Mouse (Mus musculus) cerebellum, adult 2 months (tissue): ENCODE measurements around the gene Nelfb. TPM values are rescaled to one million over a fixed set of nuclear protein-coding genes. Genes with fewer than 3 reads are reported as not detected.

Experiments
- DNase-seq, 2 experiments: peaks; one replicate each; pipeline ENCODE4 v3.0.0; 2021
- H3K27ac ChIP-seq: fragments of 200-500 bp; 2 replicates; pipeline ENCODE4 v1.5.1; 2012; ENCODE audit warnings: low read length, control low read depth, inconsistent platforms; ENCODE audit not compliant: insufficient read depth
- H3K27me3 ChIP-seq: fragments of 200-500 bp; 2 replicates; pipeline ENCODE4 v1.6.1; 2012; ENCODE audit warnings: inconsistent platforms, mild to moderate bottlenecking, low read length, moderate library complexity; ENCODE audit not compliant: control insufficient read depth, insufficient read depth
- H3K4me1 ChIP-seq: fragments of 200-500 bp; 2 replicates; pipeline ENCODE4 v1.6.1; 2011; ENCODE audit warnings: low read length; ENCODE audit not compliant: control insufficient read depth, insufficient read depth
- H3K4me3 ChIP-seq: fragments of 200-500 bp; replicated peaks from 2 replicates; pipeline ENCODE3; 2011; ENCODE audit warnings: mild to moderate bottlenecking, low read depth, low read length, control low read depth; ENCODE audit not compliant: insufficient read depth
- CTCF ChIP-seq: fragments of 200-500 bp; IDR thresholded peaks from 2 replicates; pipeline ENCODE4 v1.5.1; 2011; ENCODE audit warnings: low read depth, mild to moderate bottlenecking, control low read depth, low read length, moderate library complexity, borderline replicate concordance; ENCODE audit not compliant: insufficient read depth
- POLR2A ChIP-seq: fragments of 200-500 bp; IDR thresholded peaks from 2 replicates; pipeline ENCODE4 v1.6.1; 2011; ENCODE audit warnings: low read length, control low read depth, borderline replicate concordance; ENCODE audit not compliant: insufficient read depth
- WGBS: fragments of 180-500 bp; shearing (Covaris S2); methylation state at CpG from one replicate; pipeline ENCODE4 v1.1.7; 2018; 5-methylcytosine and 5-hydroxymethylcytosine counted together
- polyA plus RNA-seq: library from polyadenylated mRNA; depleted of rRNA; stranded (reverse); fragments of >200 nt; gene quantifications from 2 replicates; pipeline ENCODE4 v1.2.3, GENCODE M21; 2012

Nelfb gene
- polyA plus RNA-seq, 1 experiment = 84.5 TPM

DNA sequence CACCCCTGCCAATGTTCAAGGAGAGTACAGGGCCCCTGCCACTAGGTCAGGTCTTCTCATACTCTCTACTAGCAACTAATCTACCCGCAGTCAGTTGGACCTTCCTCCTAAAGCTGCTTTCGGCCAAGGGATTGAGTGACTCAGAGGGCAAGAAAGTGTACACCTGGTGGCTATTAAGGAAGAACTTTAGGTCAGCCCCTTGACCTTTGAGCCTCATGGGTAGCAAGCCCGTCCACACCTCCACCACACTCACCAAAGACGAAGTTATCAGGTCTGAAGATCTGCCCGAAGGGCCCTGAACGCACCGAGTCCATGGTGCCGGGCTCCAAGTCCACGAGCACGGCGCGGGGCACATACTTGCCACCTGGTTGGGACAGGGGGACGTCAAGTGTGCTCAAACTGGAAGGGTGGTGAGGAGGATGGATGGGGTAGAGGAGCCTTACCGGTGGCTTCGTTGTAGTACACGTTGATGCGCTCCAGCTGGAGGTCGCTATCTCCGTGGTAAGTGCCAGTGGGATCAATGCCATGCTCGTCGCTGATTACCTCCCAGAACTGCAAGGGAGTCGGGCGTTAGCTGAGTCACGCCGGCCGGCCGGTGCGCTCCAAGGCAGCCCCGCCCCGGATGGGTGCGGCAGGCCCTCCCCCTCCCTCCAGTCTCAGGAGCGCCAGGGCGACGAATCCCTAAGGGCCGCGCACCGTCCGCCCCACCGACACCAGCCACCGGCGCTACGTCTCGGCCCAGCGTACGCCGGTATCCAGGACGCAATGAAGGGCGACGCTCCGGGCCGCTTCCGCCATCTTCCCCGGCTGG is 12.6 kb upstream of the Nelfb start:
- Histone ChIP-seq H3K27me3 (no peaks in the 10 kb centered on the region), H3K4me1 (peaks cover 2% of the 10 kb centered on the region; the same call in 1 of the 2 replicates), H3K27ac (peak overlapping the region; percentile 57), H3K4me3 (peak overlapping the region; percentile 60)
- 2% methylated on average over 53 of the region's 53 CpGs for WGBS
- peak in 1 of 2 experiments; percentile 82 for DNase-seq
- TF ChIP-seq CTCF (no peak), POLR2A (no peak)

DNA sequence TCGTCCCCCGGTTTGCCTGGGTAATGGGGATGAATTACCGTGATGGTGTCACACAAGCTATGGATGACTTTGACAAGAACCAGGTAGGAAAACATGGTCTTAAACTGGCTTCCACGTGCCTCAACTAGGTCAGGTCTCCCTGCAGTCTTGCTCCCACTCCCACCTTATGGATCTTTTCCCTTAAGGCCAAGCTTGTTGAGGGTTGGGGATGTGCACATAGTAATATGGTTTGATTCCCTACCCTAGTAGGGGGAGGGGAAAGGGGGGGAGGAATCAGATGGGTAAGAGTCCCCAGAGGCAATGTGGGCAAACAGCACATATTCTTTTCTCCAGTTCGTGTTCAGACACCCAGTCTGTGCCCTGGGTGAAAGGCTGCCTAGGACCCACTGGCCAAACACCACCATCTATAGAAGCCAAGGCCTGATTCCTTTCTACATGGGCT is 10.1 kb upstream of the Nelfb start:
- 67% methylated on average over 5 of the region's 5 CpGs for WGBS
- H3K27ac ChIP-seq = no peak overlapping the region
- no peak for DNase-seq
- no peaks in the 10 kb centered on the region for H3K4me1 ChIP-seq
- no peaks in the 10 kb centered on the region for H3K27me3 ChIP-seq
- H3K4me3 ChIP-seq = no peak overlapping the region
- no peak for TF ChIP-seq POLR2A
- no peak for TF ChIP-seq CTCF

DNA sequence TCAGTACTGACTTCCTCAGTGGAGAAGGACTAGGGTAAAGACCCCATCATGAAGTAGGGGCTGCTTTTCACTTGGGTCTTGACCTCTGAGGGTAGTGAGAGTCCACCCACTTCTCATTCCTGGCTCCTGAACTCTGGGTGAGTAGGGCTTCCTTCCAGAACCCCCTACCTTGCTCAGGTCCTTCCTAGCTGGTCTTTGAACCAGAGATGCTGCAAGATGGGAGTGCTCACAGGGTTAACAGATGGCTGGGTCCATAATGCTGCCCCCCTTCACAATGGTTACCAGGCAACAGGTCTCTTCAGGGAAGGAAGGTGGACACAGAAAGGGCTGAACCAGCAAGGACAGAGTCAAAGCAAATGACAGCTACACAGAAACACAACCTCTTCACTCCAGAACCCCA is 7.2 kb upstream of the Nelfb start, which contains the start of gene Fam166a:
Gene Fam166a (plus strand): TSS at position 301 of the 400 bp plus-strand sequence.
- H3K27me3 ChIP-seq = no peaks in the 10 kb centered on the region
- H3K4me3 ChIP-seq = no peak within 1 kb of the TSS
- TF ChIP-seq CTCF = no peak
- TF ChIP-seq POLR2A = no peak
- H3K4me1 ChIP-seq = no peaks in the 10 kb centered on the region
- no peak for DNase-seq
- no peak within 1 kb of the TSS for H3K27ac ChIP-seq

DNA sequence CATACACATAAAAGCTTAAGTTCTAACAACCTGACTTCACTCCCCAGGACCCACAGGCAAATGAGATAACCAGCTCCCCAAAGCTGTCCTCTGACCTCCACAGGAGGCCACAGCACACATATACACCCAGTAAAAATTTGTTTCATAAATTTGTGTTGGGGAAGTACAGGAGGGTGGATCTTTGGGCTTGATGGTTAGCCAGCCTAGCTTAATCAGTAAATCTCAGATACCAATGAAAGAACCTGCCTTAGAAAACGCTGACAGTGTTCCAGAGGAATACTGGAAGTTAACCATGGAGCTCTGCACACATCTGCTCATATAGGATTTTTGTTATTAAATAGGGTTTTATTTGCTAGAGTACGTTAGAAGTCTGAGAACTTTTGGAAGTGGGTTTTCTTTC is 6.4 kb upstream of the Nelfb start:
- Histone ChIP-seq H3K4me3 (no peak overlapping the region), H3K27me3 (no peaks in the 10 kb centered on the region), H3K27ac (no peak overlapping the region), H3K4me1 (no peaks in the 10 kb centered on the region)
- WGBS = 62% methylated on average over 2 of the region's 2 CpGs
- TF ChIP-seq POLR2A (no peak), CTCF (no peak)
- no peak for DNase-seq

DNA sequence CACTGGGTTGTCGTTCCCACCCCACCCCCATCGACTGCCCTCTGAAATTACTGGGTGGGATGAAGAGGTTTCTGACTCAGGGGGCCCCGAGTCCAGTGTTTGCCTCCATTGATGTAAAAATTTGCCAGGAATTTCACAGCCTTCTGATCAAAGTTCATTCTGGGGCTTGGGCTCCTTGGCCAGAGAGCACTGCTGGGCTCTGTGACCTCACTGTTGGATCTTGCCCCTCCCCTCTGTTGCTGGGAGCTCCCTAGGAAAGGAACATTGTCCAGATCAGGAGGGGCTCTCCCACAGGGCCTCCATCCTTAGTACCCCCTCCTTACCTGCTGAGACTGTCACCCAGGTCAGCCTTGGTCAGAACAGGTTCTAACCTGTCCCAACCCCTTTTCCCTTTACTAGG is 3.2 kb upstream of the Nelfb start, which contains the start of gene Stpg3:
Gene Stpg3 (minus strand): TSS at position 194 of the 400 bp plus-strand sequence.
- no peak within 1 kb of the TSS for H3K27ac ChIP-seq
- H3K4me3 ChIP-seq = no peak within 1 kb of the TSS
- 49% methylated on average over 3 of the region's 3 CpGs for WGBS
- no peaks in the 10 kb centered on the region for H3K27me3 ChIP-seq
- no peak for TF ChIP-seq POLR2A
- TF ChIP-seq CTCF = no peak
- 0 out of 2 replicates have a peak, but pooled peaks cover 6% of the 10 kb centered on the region for H3K4me1 ChIP-seq
- DNase-seq = no peak

DNA sequence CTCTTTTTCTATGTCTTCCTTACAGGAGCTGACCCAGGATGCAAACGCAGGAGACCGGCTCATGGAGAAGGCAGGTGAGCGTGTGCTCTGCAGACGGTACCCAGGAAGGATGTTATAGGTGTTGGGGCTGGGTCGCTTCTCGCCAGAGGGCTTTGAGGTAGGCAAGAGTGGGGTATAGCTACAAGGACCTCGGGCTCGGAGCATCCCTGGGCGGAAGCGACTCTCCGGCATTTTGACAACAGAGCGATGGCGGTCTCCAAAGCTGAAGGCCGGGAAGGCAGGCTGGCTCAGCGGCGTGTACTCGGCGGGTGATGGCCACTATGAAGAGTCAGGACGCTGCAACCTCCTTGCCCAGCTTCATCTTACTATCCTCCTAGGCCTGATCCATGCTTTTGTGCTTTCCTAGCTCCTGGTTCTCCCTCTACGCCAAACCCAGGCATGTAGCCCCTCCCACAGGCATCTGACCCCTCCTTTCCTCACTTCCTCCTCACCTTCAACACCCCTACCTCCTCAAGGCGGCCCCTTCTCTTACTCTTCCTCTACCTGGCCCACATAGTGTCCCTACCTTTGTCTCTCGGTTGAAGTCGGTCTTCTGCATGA is 2.1 kb upstream of the Nelfb start:
- no peak for DNase-seq
- Histone ChIP-seq H3K4me3 (no peak overlapping the region), H3K4me1 (0 out of 2 replicates have a peak, but pooled peaks cover 6% of the 10 kb centered on the region), H3K27ac (no peak overlapping the region), H3K27me3 (no peaks in the 10 kb centered on the region)
- no peak for TF ChIP-seq CTCF
- TF ChIP-seq POLR2A = no peak
- WGBS = 70% methylated on average over 23 of the region's 23 CpGs

DNA sequence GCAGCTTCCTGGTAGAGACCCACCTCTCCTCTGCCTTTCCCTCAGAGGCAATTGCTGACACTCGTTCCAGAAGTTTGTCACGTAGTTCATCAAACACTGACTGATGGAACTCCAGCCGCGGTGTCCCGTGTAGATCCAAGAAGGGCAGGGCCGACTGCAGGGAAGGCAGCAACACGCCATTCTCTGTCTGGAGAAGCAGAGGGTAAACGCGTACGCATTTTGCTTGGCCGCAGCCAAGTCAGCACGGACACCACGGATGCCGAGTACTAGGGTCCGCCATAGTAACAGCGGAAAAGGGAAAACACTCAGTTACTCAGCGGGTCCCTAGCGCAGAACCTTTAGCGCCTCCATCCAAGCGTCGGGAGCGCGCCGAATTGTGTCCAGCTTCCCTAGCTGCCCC is 603 bp downstream of the Nelfb start:
- no peak for DNase-seq
- H3K4me1 ChIP-seq = peaks cover 6% of the 10 kb centered on the region; the same call in 1 of the 2 replicates
- H3K27ac ChIP-seq = peak overlapping the region; percentile 80; the same call in 1 of the 2 replicates
- no peak for TF ChIP-seq CTCF
- TF ChIP-seq POLR2A = no peak
- no peaks in the 10 kb centered on the region for H3K27me3 ChIP-seq
- peak overlapping the region; percentile 90 for H3K4me3 ChIP-seq
- under 1% methylated on average over 24 of the region's 24 CpGs for WGBS

DNA sequence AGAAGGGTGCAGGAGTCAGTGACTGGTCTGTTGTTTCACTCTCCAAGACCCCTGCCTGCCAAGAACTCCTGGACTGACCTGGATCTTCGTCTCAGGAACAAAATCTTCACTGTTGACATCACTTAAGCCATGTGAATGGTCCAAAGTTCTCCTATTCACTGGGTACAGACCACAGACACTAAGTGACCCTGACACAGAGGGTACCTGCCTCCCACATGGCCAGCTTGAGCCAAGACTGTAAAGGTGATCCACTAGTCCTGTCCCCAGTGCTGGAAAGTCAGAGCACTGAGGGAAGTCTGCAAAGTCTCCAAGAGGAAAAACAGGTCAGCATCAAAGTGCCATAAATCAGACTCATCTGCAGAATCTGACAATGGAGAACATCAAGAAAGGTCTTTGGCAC is 3.7 kb downstream of the Nelfb start:
- 67% methylated on average over 1 of the region's 1 CpGs for WGBS
- TF ChIP-seq POLR2A = no peak
- TF ChIP-seq CTCF = no peak

More for the DNA sequence above, 3.7 kb downstream of the Nelfb start:
- DNase-seq = no peak
- no peaks in the 10 kb centered on the region for H3K27me3 ChIP-seq
- peaks cover 6% of the 10 kb centered on the region; the same call in 1 of the 2 replicates for H3K4me1 ChIP-seq
- no peak overlapping the region for H3K27ac ChIP-seq
- H3K4me3 ChIP-seq = no peak overlapping the region
